Mouse (Mus musculus) neural tube, embryonic 14.5 days (tissue): Measurements from ENCODE around the gene Pik3cd. TPM values are rescaled to one million over a fixed set of nuclear protein-coding genes. Genes with fewer than 3 reads are reported as not detected.

Source experiments
- ATAC-seq: fragments of 200-750 bp; cut with Nextera tagmentation; 2 replicates; pipeline ENCODE4 v1.8.0; 2017; ENCODE audit warnings: low read depth, mild to moderate bottlenecking, moderate TSS enrichment, moderate library complexity
- H3K27ac ChIP-seq: fragments of 300-500 bp; sonication (generic); 2 replicates; pipeline ENCODE4 v1.5.1; 2014; ENCODE audit warnings: low read depth, mild to moderate bottlenecking, control low read depth, low read length, moderate library complexity, mixed read lengths
- H3K27me3 ChIP-seq: fragments of 300-500 bp; sonication (generic); 2 replicates; pipeline ENCODE4 v1.6.1; 2014; ENCODE audit warnings: low read length; ENCODE audit not compliant: control insufficient read depth, insufficient read depth
- H3K36me3 ChIP-seq: fragments of 300-500 bp; sonication (generic); 2 replicates; pipeline ENCODE4 v1.6.1; 2014; ENCODE audit warnings: low read length, mixed read lengths; ENCODE audit not compliant: control insufficient read depth, insufficient read depth
- H3K4me1 ChIP-seq: fragments of 300-500 bp; sonication (generic); 2 replicates; pipeline ENCODE4 v1.6.1; 2014; ENCODE audit warnings: low read length; ENCODE audit not compliant: control insufficient read depth, insufficient read depth
- H3K4me2 ChIP-seq: fragments of 300-500 bp; sonication (generic); 2 replicates; pipeline ENCODE4 v1.6.1; 2014; ENCODE audit warnings: mild to moderate bottlenecking, low read depth, low read length, control low read depth
- H3K4me3 ChIP-seq: fragments of 300-500 bp; sonication (generic); 2 replicates; pipeline ENCODE4 v1.5.1; 2014; ENCODE audit warnings: low read depth, low read length, control low read depth, mixed read lengths
- H3K9ac ChIP-seq: fragments of 300-500 bp; sonication (generic); replicated peaks from 2 replicates; pipeline ENCODE4 v1.6.1; 2014; ENCODE audit warnings: low read depth, mild to moderate bottlenecking, control low read depth, low read length, mixed read lengths
- H3K9me3 ChIP-seq: fragments of 300-500 bp; sonication (generic); 2 replicates; pipeline ENCODE4 v1.6.1; 2016; ENCODE audit warnings: low read length; ENCODE audit not compliant: control insufficient read depth
- WGBS: fragments of 180-500 bp; shearing (Covaris S2); extraction: QIAGEN DNeasy Blood & Tissue Kit; methylation state at CpG from one replicate; pipeline ENCODE4 v1.1.7; 2014; 5-methylcytosine and 5-hydroxymethylcytosine counted together
- microRNA-seq: library from miRNA; unstranded; fragments of <30 nt; microRNA quantifications from one replicate; pipeline ENCODE4, GENCODE M21; 2016
- polyA plus RNA-seq: library from polyadenylated mRNA; unstranded; fragments of >200 nt; fragmentation: Nextera tagmentation; extraction: Ambion mirVana; gene quantifications from 2 replicates; pipeline ENCODE4 v1.2.1, GENCODE M21; 2014

Pik3cd gene
- polyA plus RNA-seq, 1 experiment from 2014 or later, result 16.5 TPM

GRCm38 (mm10) chr4:149604518-149604917 is 97.9 kb downstream of the Pik3cd start:
- WGBS, result 82% methylated on average over 3 of the region's 3 CpGs
- no peak overlapping the region for H3K4me2 ChIP-seq
- ATAC-seq, result no peak
- H3K9me3 ChIP-seq, result no peaks in the 10 kb centered on the region
- no peak overlapping the region for H3K9ac ChIP-seq
- no peak overlapping the region for H3K27ac ChIP-seq
- no peaks in the 10 kb centered on the region for H3K36me3 ChIP-seq
- peaks cover 31% of the 10 kb centered on the region; the same call in 1 of the 2 replicates for H3K4me1 ChIP-seq
- H3K27me3 ChIP-seq, result no peaks in the 10 kb centered on the region
- H3K4me3 ChIP-seq, result no peak overlapping the region

GRCm38 (mm10) chr4:149603860-149604259 is 98.5 kb downstream of the Pik3cd start:
- H3K4me2 ChIP-seq, result no peak overlapping the region
- H3K9me3 ChIP-seq, result no peaks in the 10 kb centered on the region
- peaks cover 26% of the 10 kb centered on the region; the same call in 1 of the 2 replicates for H3K4me1 ChIP-seq
- 52% methylated on average over 1 of the region's 1 CpGs for WGBS
- H3K4me3 ChIP-seq, result no peak overlapping the region
- H3K27me3 ChIP-seq, result no peaks in the 10 kb centered on the region
- H3K9ac ChIP-seq, result no peak overlapping the region
- no peak for ATAC-seq
- H3K27ac ChIP-seq, result no peak overlapping the region
- no peaks in the 10 kb centered on the region for H3K36me3 ChIP-seq

- ATAC-seq, result no peak
- no peaks in the 10 kb centered on the region for H3K27me3 ChIP-seq
- no peak overlapping the region for H3K9ac ChIP-seq
- H3K9me3 ChIP-seq, result no peaks in the 10 kb centered on the region
- no peak overlapping the region for H3K27ac ChIP-seq
- H3K4me3 ChIP-seq, result no peak overlapping the region
- peaks cover 20% of the 10 kb centered on the region; the same call in 1 of the 2 replicates for H3K4me1 ChIP-seq
- 45% methylated on average over 7 of the region's 7 CpGs for WGBS
- no peaks in the 10 kb centered on the region for H3K36me3 ChIP-seq
- no peak overlapping the region for H3K4me2 ChIP-seq
Observed at GRCm38 (mm10) chr4:149602236-149602635, 100.1 kb downstream of the Pik3cd start.

- Histone ChIP-seq H3K4me3 (no peak overlapping the region), H3K4me1 (peaks cover 13% of the 10 kb centered on the region; the same call in 1 of the 2 replicates), H3K27ac (no peak overlapping the region; the same call in 1 of the 2 replicates), H3K27me3 (no peaks in the 10 kb centered on the region), H3K4me2 (no peak overlapping the region), H3K36me3 (no peaks in the 10 kb centered on the region), H3K9ac (no peak overlapping the region), H3K9me3 (no peaks in the 10 kb centered on the region)
- WGBS, result 24% methylated on average over 4 of the region's 4 CpGs
- ATAC-seq, result no peak
Observed at GRCm38 (mm10) chr4:149601484-149601883, 100.9 kb downstream of the Pik3cd start.

- Histone ChIP-seq H3K9ac (no peak overlapping the region), H3K27ac (no peak overlapping the region), H3K4me3 (no peak overlapping the region), H3K9me3 (no peaks in the 10 kb centered on the region), H3K4me1 (0 out of 2 replicates have a peak, but pooled peaks cover 6% of the 10 kb centered on the region), H3K4me2 (no peak overlapping the region), H3K36me3 (no peaks in the 10 kb centered on the region), H3K27me3 (no peaks in the 10 kb centered on the region)
- WGBS, result 86% methylated on average over 4 of the region's 4 CpGs
- no peak for ATAC-seq
Observed at GRCm38 (mm10) chr4:149600130-149600529, 102.2 kb downstream of the Pik3cd start.

GRCm38 (mm10) chr4:149599549-149599948 is 102.8 kb downstream of the Pik3cd start:
- no peaks in the 10 kb centered on the region for H3K9me3 ChIP-seq
- 82% methylated on average over 6 of the region's 6 CpGs for WGBS
- H3K27me3 ChIP-seq, result no peaks in the 10 kb centered on the region
- H3K4me3 ChIP-seq, result no peak overlapping the region
- H3K4me2 ChIP-seq, result no peak overlapping the region
- no peak for ATAC-seq
- no peak overlapping the region for H3K27ac ChIP-seq
- no peak overlapping the region for H3K9ac ChIP-seq
- 0 out of 2 replicates have a peak, but pooled peaks cover 6% of the 10 kb centered on the region for H3K4me1 ChIP-seq
- H3K36me3 ChIP-seq, result no peaks in the 10 kb centered on the region

Small RNAs within 50 kb of the gene (microRNA-seq; reads per million reads assigned to microRNA genes)
- not detected for gene Mir7023

Other genes starting within 250 kb of the Pik3cd start
- not detected in 2 replicates for gene Rbp7, start 247.6 kb downstream of the Pik3cd start, polyA plus RNA-seq
- gene Tmem274, start 225.2 kb downstream of the Pik3cd start, polyA plus RNA-seq, result not detected in 2 replicates
- gene Nmnat1, start 217.4 kb downstream of the Pik3cd start, polyA plus RNA-seq, result 7.8 and 9.2 TPM in 2 replicates
- 36.3 and 46.5 TPM in 2 replicates for gene Lzic, start 217.3 kb downstream of the Pik3cd start, polyA plus RNA-seq
- gene Ctnnbip1, start 184.3 kb downstream of the Pik3cd start, polyA plus RNA-seq, result 93.2 and 98.0 TPM in 2 replicates
- gene Clstn1, start 116.1 kb downstream of the Pik3cd start, polyA plus RNA-seq, result 107 and 139 TPM in 2 replicates
- 32.2 and 35.1 TPM in 2 replicates for gene Tmem201, start 35.5 kb upstream of the Pik3cd start, polyA plus RNA-seq
- gene Slc25a33, start 71.7 kb upstream of the Pik3cd start, polyA plus RNA-seq, result 40.3 and 48.4 TPM in 2 replicates